Mouse (Mus musculus): ENCODE data around the gene Synj1.

DNA sequence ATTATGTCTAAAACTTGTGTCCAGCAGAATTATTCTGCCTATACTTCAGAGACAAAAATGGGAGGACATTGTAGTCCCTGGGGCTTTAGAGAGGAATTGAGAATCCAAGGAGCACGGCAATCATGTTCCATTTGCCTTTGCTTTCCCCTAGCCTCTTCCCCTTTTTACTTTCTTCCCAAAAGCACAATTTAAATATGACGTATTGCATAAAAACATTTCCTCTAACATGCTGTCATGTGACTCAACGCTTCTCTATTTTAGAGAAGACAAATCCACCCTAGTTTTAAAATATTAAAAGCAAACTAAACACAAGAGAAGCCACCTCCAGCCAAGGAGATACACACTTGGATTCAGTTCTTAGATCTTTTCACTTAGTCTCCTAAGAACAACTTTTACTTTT lies 739 bp upstream of the Synj1 start:
- TF ChIP-seq POLR2A (IDR thresholded peaks at IDR 0.05; ENCODE audit: control insufficient read depth, extremely low read depth, insufficient read depth, low read length, poor library complexity) (no peak), CTCF (IDR thresholded peaks at IDR 0.05; ENCODE audit: borderline replicate concordance, control insufficient read depth, extremely low read depth, insufficient read depth, low read length, poor library complexity) (no peak)

All from thymus, adult 2 months (tissue).